Mouse (Mus musculus) forebrain, embryonic 11.5 days (tissue): Measurements from ENCODE around the gene Mfap5. TPM values are rescaled to one million over a fixed set of nuclear protein-coding genes. Genes with fewer than 3 reads are reported as not detected.

Source experiments
- polyA plus RNA-seq: library from polyadenylated mRNA; unstranded; fragments of >200 nt; fragmentation: Nextera tagmentation; extraction: Ambion mirVana; gene quantifications from 2 replicates; pipeline ENCODE4 v1.2.1, GENCODE M21; 2014

The Mfap5 gene
- polyA plus RNA-seq, 1 experiment from 2014 or later: 0.77 TPM

Other genes with a start within 250 kb of the Mfap5 start
- gene Klrg1, start 223.0 kb upstream of the Mfap5 start, polyA plus RNA-seq: not detected in 2 replicates
- gene M6pr, start 197.1 kb upstream of the Mfap5 start, polyA plus RNA-seq: 76.9 and 77.1 TPM in 2 replicates
- gene Phc1, start 165.3 kb upstream of the Mfap5 start, polyA plus RNA-seq: 41.1 and 46.0 TPM in 2 replicates
- 62.9 and 64.9 TPM in 2 replicates for gene Rimklb, start 7.1 kb upstream of the Mfap5 start, polyA plus RNA-seq
- gene Aicda, start 48.0 kb downstream of the Mfap5 start, polyA plus RNA-seq: not detected in 2 replicates
- 1.2 and 1.7 TPM in 2 replicates for gene Apobec1, start 96.6 kb downstream of the Mfap5 start, polyA plus RNA-seq
- gene Gdf3, start 104.2 kb downstream of the Mfap5 start, polyA plus RNA-seq: 0.11 TPM in 1 of 2 replicates, not detected in the other
- gene Dppa3, start 120.6 kb downstream of the Mfap5 start, polyA plus RNA-seq: not detected in 2 replicates
- gene Nanog, start 201.6 kb downstream of the Mfap5 start, polyA plus RNA-seq: 0.31 TPM in 1 of 2 replicates, not detected in the other